Mouse (Mus musculus): Measurements from ENCODE around the gene Ube2u. TPM values are rescaled to one million over a fixed set of nuclear protein-coding genes. Genes with fewer than 3 reads are reported as not detected.

Ube2u gene
- polyA plus RNA-seq, 1 experiment from 2014 or later, result 0.06 TPM

DNA sequence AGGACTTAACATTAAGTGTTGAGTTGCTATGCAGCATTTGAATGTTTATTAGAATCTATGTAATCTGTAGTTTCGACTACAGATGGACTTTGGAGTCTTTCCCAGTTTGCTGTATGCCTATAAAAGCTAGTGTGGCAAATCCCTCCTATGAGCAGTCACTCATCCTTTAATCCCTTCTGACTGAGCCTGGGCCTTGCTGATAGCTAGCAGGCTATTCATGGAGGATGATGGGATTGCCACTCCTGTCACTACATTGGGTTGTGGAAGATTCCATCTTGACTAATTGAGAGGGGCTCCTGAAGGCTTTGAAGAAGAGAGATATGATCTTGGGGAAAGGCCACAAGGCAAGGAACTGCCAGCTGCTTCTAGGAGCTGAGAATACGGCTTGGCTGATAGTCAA lies 74.6 kb downstream of the Ube2u start:
- DNase-seq (no peak), ATAC-seq (ENCODE audit: low read depth) (no peak)
- Histone ChIP-seq H3K4me1 (replicated peaks) (no peaks in the 10 kb centered on the region), H3K4me3 (replicated peaks) (no peak overlapping the region), H3K4me2 (no peak overlapping the region), H3K27ac (no peak overlapping the region), H3K9ac (no peak overlapping the region), H3K9me3 (replicated peaks) (no peaks in the 10 kb centered on the region), H3K27me3 (no peaks in the 10 kb centered on the region), H3K36me3 (no peaks in the 10 kb centered on the region)
- WGBS (ENCODE audit: insufficient replicate concordance), result 68% methylated on average over 2 of the region's 2 CpGs

DNA sequence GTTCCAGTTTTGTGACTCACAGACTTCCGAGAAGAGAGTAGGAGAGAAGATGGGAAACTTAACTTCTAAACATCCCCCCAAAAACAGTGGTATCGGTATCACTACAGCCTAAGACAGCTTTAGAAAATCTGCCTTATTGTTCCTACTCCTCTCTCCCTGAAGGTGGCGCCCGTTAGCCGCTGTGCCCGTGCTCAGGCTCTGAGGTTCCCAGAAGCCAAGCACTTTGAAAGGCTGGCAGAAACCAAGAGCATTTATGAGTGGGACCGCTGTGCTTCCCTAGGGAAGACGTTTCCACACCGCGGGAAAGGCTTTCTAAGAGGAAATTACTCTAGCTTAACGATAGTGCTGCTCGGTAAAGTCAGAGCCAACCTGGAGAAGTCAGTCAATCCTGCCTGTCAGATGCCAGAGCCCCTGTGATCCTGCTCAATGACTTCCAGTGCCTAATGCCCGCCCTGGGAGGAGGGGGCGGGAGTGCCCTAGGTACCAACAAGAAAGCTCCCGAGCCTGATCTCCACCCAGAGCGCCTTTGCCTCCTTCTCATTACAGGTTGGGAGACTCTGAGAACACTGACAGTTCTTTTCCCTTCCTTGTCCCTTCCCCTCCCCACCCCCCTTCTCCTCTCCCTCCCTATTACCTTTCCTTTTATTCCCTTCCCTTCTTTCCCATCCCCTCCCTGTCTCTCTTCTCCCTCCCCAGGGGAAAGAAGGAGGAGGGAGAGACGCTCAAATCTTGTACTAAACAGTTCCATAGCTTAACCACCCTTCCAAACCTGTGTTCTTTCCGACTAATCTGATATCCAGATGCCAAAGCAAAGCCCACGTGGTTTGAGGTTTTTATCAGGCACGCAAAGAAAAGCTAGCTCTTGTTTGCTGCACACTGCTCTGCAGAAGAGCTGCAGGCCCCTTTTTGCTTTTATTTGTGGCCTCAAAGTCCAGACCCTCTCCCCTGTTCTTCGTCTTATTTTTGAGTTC lies 109.9 kb downstream of the Ube2u start:
- no peaks in the 10 kb centered on the region for H3K9me3 ChIP-seq (replicated peaks)
- DNase-seq (no peak), ATAC-seq (ENCODE audit: low read depth) (no peak)
- H3K27ac ChIP-seq, result no peak overlapping the region
- H3K4me3 ChIP-seq (replicated peaks), result no peak overlapping the region
- H3K4me1 ChIP-seq (replicated peaks), result no peaks in the 10 kb centered on the region
- H3K9ac ChIP-seq, result no peak overlapping the region
- 0 out of 2 replicates have a peak overlapping the region, but pooled peaks have one; percentile 13 for H3K4me2 ChIP-seq
- 6% methylated on average over 21 of the region's 21 CpGs for WGBS (ENCODE audit: insufficient replicate concordance)
- H3K36me3 ChIP-seq, result no peaks in the 10 kb centered on the region
- H3K27me3 ChIP-seq, result no peaks in the 10 kb centered on the region

- no peak overlapping the region for H3K4me2 ChIP-seq
- ATAC-seq (ENCODE audit: low read depth) (no peak), DNase-seq (no peak)
- no peaks in the 10 kb centered on the region for H3K36me3 ChIP-seq
- no peak overlapping the region for H3K4me3 ChIP-seq (replicated peaks)
- H3K27me3 ChIP-seq, result no peaks in the 10 kb centered on the region
- WGBS (ENCODE audit: insufficient replicate concordance), result 65% methylated on average over 4 of the region's 4 CpGs
- no peak overlapping the region for H3K27ac ChIP-seq
- H3K4me1 ChIP-seq (replicated peaks), result no peaks in the 10 kb centered on the region
- H3K9me3 ChIP-seq (replicated peaks), result no peaks in the 10 kb centered on the region
- no peak overlapping the region for H3K9ac ChIP-seq
Measured at GRCm38 (mm10) chr4:100595771-100596170, 117.1 kb downstream of the Ube2u start.

- no peaks in the 10 kb centered on the region for H3K27me3 ChIP-seq
- no peak overlapping the region for H3K4me2 ChIP-seq
- no peaks in the 10 kb centered on the region for H3K36me3 ChIP-seq
- H3K4me1 ChIP-seq (replicated peaks), result no peaks in the 10 kb centered on the region
- no peak overlapping the region for H3K27ac ChIP-seq
- ATAC-seq (ENCODE audit: low read depth) (no peak), DNase-seq (no peak)
- H3K9ac ChIP-seq, result no peak overlapping the region
- H3K4me3 ChIP-seq (replicated peaks), result no peak overlapping the region
- 81% methylated on average over 5 of the region's 5 CpGs for WGBS (ENCODE audit: insufficient replicate concordance)
- H3K9me3 ChIP-seq (replicated peaks), result no peaks in the 10 kb centered on the region
Measured at GRCm38 (mm10) chr4:100596630-100597029, 118.0 kb downstream of the Ube2u start.

DNA sequence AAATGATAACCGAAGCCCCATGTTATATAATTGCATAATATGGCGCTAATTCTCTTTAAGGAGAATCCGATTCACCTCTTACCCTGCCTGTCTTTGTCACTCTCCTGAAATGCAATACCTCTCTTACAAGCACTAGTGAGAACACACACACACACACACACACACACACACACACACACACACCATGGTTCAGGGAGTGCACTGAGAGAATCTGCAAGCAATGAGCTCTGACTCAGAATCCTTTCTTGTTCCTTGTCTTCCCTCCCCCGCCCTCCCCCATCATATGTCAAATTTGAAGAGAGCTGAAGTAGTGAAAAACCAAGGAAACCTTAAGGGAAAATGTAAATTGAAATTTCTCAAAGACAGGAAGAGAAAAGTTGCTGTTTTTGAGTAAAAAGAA lies 118.4 kb downstream of the Ube2u start:
- no peak for DNase-seq
- Histone ChIP-seq H3K9me3 (replicated peaks) (no peaks in the 10 kb centered on the region), H3K9ac (no peak overlapping the region), H3K36me3 (no peaks in the 10 kb centered on the region), H3K4me3 (replicated peaks) (no peak overlapping the region), H3K4me1 (replicated peaks) (no peaks in the 10 kb centered on the region), H3K27me3 (no peaks in the 10 kb centered on the region), H3K27ac (no peak overlapping the region), H3K4me2 (no peak overlapping the region)
- no peak for ATAC-seq (ENCODE audit: low read depth)
- 76% methylated on average over 4 of the region's 4 CpGs for WGBS (ENCODE audit: insufficient replicate concordance)
